Mouse (Mus musculus) heart, embryonic 11.5 days (tissue): ENCODE results near the gene Atp6ap2. TPM values are rescaled to one million over a fixed set of nuclear protein-coding genes. Genes with fewer than 3 reads are reported as not detected.
"Not testable (repeated sequence)": the region's sequence is repeated elsewhere in the genome, so short reads cannot be mapped to it uniquely, and the experiment has no call there.

Experiments used
- ATAC-seq: fragments of 200-750 bp; cut with Nextera tagmentation; replicated peaks from 2 replicates; pipeline ENCODE4 v1.8.0; 2017; ENCODE audit warnings: moderate library complexity; ENCODE audit not compliant: insufficient number of reproducible peaks, low FRiP score, low TSS enrichment
- H3K27ac ChIP-seq: fragments of 300-500 bp; sonication (generic); 2 replicates; pipeline ENCODE4 v1.5.1; 2014; ENCODE audit warnings: mild to moderate bottlenecking, low read depth, low read length
- H3K27me3 ChIP-seq: fragments of 300-500 bp; sonication (generic); 2 replicates; pipeline ENCODE4 v1.6.1; 2014; ENCODE audit warnings: mild to moderate bottlenecking, low read length, mixed read lengths; ENCODE audit not compliant: control insufficient read depth, insufficient read depth
- H3K36me3 ChIP-seq: fragments of 300-500 bp; sonication (generic); 2 replicates; pipeline ENCODE4 v1.6.1; 2014; ENCODE audit warnings: mild to moderate bottlenecking, low read length, moderate library complexity, mixed read lengths; ENCODE audit not compliant: control insufficient read depth, insufficient read depth
- H3K4me1 ChIP-seq: fragments of 300-500 bp; sonication (generic); 2 replicates; pipeline ENCODE4 v1.6.1; 2014; ENCODE audit warnings: low read length; ENCODE audit not compliant: control insufficient read depth, insufficient read depth
- H3K4me2 ChIP-seq: fragments of 300-500 bp; sonication (generic); 2 replicates; pipeline ENCODE4 v1.6.1; 2014; ENCODE audit warnings: mild to moderate bottlenecking, moderate library complexity
- H3K4me3 ChIP-seq: fragments of 300-500 bp; sonication (generic); 2 replicates; pipeline ENCODE4 v1.5.1; 2014; ENCODE audit warnings: low read depth, low read length
- H3K9ac ChIP-seq: fragments of 300-500 bp; sonication (generic); 2 replicates; pipeline ENCODE4 v1.6.1; 2014; ENCODE audit warnings: mild to moderate bottlenecking, low read depth, low read length, moderate library complexity
- H3K9me3 ChIP-seq: fragments of 300-500 bp; sonication (generic); replicated peaks from 2 replicates; pipeline ENCODE4 v1.6.1; 2016; ENCODE audit warnings: low read length; ENCODE audit not compliant: control insufficient read depth
- WGBS: fragments of 180-500 bp; shearing (Covaris S2); extraction: QIAGEN DNeasy Blood & Tissue Kit; methylation state at CpG from one replicate; pipeline ENCODE4 v1.1.7; 2014; ENCODE audit not compliant: insufficient replicate concordance; 5-methylcytosine and 5-hydroxymethylcytosine counted together
- polyA plus RNA-seq: library from polyadenylated mRNA; unstranded; fragments of >200 nt; fragmentation: Nextera tagmentation; extraction: Ambion mirVana; gene quantifications from 2 replicates; pipeline ENCODE4 v1.2.1, GENCODE M21; 2014

The Atp6ap2 gene
- polyA plus RNA-seq, 1 experiment from 2014 or later, result 55.3 TPM

DNA sequence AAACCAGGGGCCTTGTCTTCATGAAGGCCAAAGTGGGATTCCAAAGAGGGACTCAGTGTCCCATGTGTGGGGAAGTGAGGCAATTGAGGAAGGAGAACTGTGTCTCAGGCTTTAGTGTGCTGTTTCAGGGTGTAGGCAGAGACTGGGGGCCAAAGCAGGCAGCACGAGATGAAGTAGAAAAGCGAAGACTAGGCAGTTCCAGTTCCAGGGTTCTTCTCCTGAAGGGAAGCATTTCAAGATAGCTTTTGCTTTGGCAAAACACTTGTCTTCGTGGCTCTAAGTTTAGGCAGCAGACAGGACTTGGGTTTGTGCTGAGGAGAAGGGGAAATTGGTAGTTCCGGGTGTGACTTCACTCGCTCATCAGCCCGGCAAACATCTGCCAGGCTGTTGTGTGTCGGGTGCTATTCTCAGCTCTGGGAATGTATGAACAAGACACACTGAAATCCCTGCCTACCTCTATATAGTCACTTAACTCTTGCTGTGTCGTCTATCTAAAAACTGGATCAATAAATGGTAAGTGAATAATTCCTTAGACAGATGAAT lies 3.9 kb downstream of the Atp6ap2 start:
- H3K4me3 ChIP-seq, result no peak overlapping the region
- no peaks in the 10 kb centered on the region for H3K9me3 ChIP-seq
- no peak overlapping the region for H3K9ac ChIP-seq
- no peak for ATAC-seq
- H3K4me1 ChIP-seq, result no peaks in the 10 kb centered on the region
- no peak overlapping the region for H3K4me2 ChIP-seq
- no peak overlapping the region for H3K27ac ChIP-seq
- WGBS, result 83% methylated on average over 8 of the region's 8 CpGs
- H3K36me3 ChIP-seq, result no peaks in the 10 kb centered on the region
- H3K27me3 ChIP-seq, result peaks cover 3% of the 10 kb centered on the region; the same call in 1 of the 2 replicates

DNA sequence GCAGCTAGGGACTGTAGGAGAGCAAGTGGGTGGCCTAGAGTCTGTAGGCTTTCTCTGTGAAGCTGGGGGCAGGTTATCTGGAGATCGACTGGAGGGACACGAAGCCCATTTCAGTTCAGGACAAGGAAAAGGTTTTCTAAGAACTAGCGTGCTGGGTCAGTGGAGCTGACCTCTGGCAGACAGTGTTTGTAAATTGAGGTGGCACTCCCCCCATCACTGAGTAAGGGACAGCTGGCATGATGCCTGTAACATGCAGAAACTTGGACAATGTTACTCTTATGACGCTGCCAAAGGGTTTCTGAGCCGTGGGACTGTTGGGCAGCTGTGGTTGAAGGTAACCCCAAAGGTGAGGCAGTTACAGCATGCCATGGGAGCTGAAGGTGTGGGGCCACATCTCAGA lies 4.4 kb downstream of the Atp6ap2 start:
- H3K4me1 ChIP-seq, result no peaks in the 10 kb centered on the region
- H3K27me3 ChIP-seq, result peaks cover 3% of the 10 kb centered on the region; the same call in 1 of the 2 replicates
- H3K4me3 ChIP-seq, result no peak overlapping the region
- no peak for ATAC-seq
- WGBS, result 85% methylated on average over 5 of the region's 5 CpGs
- no peaks in the 10 kb centered on the region for H3K9me3 ChIP-seq
- no peak overlapping the region for H3K4me2 ChIP-seq
- H3K27ac ChIP-seq, result no peak overlapping the region
- no peak overlapping the region for H3K9ac ChIP-seq
- no peaks in the 10 kb centered on the region for H3K36me3 ChIP-seq

DNA sequence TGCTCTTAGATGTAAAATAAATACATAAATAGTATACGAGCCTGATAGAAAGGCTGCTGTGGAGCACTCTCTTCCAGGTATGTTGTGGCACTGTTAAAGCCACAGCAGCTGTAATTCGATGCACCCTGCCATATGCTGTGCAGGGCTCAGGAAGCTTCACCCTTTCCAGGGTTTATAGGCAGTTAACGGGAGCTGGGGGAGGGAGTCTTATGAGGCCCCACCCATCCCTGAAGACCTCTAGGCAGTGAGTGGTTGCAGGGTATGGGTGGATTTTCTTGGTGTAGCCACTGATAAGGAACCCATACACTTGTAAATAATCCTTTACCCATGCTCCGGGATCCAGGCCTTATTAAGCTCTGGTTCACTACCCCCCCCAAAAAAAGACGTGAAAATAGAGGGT lies 6.2 kb downstream of the Atp6ap2 start:
- H3K4me2 ChIP-seq, result no peak overlapping the region
- H3K27me3 ChIP-seq, result no peaks in the 10 kb centered on the region
- no peaks in the 10 kb centered on the region for H3K36me3 ChIP-seq
- no peaks in the 10 kb centered on the region for H3K9me3 ChIP-seq
- ATAC-seq, result no peak
- WGBS, result 70% methylated on average over 5 of the region's 5 CpGs
- H3K27ac ChIP-seq, result no peak overlapping the region
- no peaks in the 10 kb centered on the region for H3K4me1 ChIP-seq
- H3K4me3 ChIP-seq, result no peak overlapping the region
- no peak overlapping the region for H3K9ac ChIP-seq

DNA sequence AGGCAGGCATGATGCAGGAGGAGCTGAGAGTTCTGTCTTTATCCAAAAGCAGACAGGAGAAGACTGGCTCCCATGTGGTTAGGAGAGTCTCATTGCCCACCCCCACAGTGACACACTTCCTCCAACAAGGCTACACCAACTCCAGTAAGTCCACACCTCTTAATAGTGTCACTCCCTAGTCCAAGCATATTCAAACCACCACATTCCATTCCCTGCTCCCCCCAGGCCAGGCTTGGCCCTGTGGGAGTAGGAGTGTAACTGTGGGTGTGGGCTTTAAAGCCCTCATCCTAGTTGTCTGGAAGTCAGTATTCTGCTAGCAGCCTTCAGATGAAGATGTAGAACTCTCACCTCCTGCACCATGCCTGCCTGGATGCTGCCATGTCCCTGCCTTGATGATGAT lies 22.9 kb downstream of the Atp6ap2 start:
- not testable (repeated sequence) for H3K4me3 ChIP-seq, H3K27ac ChIP-seq, H3K9ac ChIP-seq, H3K9me3 ChIP-seq, H3K27me3 ChIP-seq, H3K4me2 ChIP-seq, H3K36me3 ChIP-seq, H3K4me1 ChIP-seq, ATAC-seq

DNA sequence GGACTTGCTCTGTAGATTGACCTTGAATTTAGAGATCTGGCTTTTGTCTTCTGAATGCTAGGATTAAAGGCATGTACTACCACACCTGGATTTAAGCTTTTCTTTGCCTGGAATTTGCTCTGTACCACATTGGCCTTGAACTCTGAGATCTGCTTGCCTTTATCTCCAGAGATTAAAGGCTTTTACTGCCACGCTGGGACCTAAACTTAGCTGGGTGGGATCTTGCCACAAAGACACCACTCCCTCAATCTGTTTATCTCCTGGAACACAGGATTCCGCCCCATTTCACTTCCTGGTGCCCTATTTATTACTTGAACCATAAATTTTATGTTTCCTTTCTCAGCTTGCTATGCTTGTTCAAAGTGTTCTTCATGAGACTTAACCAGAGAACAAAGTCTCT lies 23.6 kb downstream of the Atp6ap2 start:
- Histone ChIP-seq H3K27me3 (no peaks in the 10 kb centered on the region), H3K4me2 (no peak overlapping the region), H3K4me1 (no peaks in the 10 kb centered on the region), H3K4me3 (no peak overlapping the region), H3K27ac (no peak overlapping the region), H3K9ac (no peak overlapping the region), H3K9me3 (no peaks in the 10 kb centered on the region), H3K36me3 (no peaks in the 10 kb centered on the region; the same call in 1 of the 2 replicates)
- WGBS, result 53% methylated on average over 2 of the region's 2 CpGs
- no peak for ATAC-seq

DNA sequence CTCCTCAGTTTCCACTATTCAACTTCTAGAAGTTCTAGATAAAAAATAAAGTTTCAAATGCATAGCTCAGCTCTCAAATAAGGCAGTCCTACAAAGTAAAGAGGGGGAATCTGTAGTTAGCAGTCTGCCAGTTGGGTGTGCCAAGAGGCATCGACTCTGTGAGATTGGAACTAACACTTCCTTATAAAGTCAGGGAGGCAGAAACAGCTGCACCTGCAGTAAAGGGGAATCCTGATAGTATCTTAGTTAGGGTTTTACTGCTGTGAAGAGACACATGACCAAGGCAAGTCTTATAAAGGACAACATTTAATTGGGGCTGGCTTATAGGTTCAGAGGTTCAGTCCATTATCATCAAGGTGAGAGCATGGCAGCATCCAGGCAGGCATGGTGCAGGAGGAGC lies 24.8 kb downstream of the Atp6ap2 start:
- not testable (repeated sequence) for H3K4me2 ChIP-seq, H3K27ac ChIP-seq, H3K4me1 ChIP-seq, H3K4me3 ChIP-seq, ATAC-seq, H3K36me3 ChIP-seq, H3K9ac ChIP-seq, H3K27me3 ChIP-seq, H3K9me3 ChIP-seq
- 86% methylated on average over 1 of the region's 1 CpGs for WGBS

DNA sequence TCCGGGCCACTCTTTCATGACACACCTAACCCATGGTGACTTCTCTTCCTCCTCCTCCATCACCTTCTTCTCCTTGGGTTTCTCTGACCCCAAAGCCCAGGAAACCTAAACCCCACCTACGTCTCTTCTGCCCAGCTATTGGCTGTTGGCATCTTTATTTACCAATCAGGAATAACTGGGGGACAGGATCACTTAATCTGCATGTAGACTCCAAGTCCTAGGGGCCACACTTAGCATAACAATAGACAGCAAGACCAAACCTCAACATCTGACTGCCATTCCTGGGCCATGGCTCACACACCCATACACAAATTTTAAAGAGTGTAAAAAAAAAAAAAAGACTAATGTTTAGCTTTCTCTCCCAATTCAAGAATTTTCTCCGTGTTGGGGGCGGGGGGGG lies 37.5 kb downstream of the Atp6ap2 start:
- Histone ChIP-seq H3K4me2 (no peak overlapping the region), H3K36me3 (no peaks in the 10 kb centered on the region), H3K4me1 (no peaks in the 10 kb centered on the region), H3K4me3 (no peak overlapping the region), H3K27me3 (no peaks in the 10 kb centered on the region), H3K9me3 (no peaks in the 10 kb centered on the region), H3K27ac (no peak overlapping the region), H3K9ac (no peak overlapping the region)
- ATAC-seq, result no peak
- 72% methylated on average over 4 of the region's 4 CpGs for WGBS

DNA sequence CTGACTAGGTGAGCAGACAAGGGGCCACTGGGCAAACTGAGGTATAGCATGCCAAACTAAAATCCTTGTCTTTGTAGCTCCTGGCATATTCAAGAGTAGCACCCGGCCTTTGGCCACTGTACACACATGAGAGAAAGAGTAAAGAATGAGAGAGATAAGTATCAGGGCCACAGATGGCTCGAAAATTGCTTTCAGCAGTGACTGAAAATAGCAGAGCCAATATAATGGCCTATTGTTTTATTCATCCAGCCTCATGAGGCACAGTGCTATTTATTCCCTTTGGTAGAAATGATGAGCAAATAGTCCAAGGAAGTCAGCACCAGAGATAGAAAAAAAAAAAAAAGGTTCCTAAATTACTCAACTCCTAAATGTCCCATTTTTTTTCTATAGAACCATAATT lies 57.4 kb downstream of the Atp6ap2 start:
- Histone ChIP-seq H3K9ac (no peak overlapping the region), H3K36me3 (no peaks in the 10 kb centered on the region), H3K27me3 (no peaks in the 10 kb centered on the region), H3K4me1 (no peaks in the 10 kb centered on the region), H3K4me3 (no peak overlapping the region), H3K9me3 (no peaks in the 10 kb centered on the region), H3K4me2 (no peak overlapping the region), H3K27ac (no peak overlapping the region)
- ATAC-seq, result no peak
- 55% methylated on average over 2 of the region's 2 CpGs for WGBS

DNA sequence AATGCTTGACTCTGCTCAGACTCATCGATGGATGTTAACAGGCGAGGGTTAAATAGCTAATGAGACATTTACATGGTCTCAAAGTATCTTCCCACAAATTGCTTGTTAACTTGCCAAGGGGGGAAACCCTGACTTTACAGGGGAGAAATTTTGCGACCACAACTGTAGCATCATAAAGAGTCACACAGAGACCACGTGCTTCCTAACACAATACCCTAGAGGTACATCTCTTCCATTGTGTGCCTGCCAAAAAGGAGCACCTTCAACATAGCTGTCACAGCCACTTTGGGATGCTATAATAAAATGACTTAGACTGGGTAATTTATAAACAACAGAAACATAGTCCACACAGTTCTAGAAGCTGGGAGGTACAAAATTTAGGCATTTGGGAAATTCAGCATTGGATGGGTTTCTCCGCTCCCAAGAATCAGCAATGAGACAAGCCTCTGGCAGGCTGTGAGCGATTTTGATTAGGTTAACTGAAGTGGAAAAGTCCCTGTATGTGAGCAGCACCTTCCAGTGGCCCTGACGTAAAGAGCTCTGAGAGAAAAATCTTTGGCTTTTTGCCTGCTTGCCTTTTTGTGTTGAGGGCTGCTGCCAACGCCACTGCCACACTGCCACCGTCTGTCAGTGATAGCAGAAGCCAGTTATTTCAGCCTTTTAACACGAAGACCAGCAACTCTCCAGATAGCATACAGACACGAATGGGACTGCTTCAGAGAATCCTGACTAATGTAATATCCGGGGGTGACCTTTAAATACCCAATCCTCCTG lies 58.1 kb downstream of the Atp6ap2 start:
- WGBS, result 56% methylated on average over 12 of the region's 12 CpGs
- ATAC-seq, result no peak

More for the DNA sequence above, 58.1 kb downstream of the Atp6ap2 start:
- Histone ChIP-seq H3K36me3 (no peaks in the 10 kb centered on the region), H3K27ac (no peak overlapping the region), H3K27me3 (no peaks in the 10 kb centered on the region), H3K4me1 (no peaks in the 10 kb centered on the region), H3K9ac (no peak overlapping the region), H3K4me2 (no peak overlapping the region), H3K9me3 (no peaks in the 10 kb centered on the region), H3K4me3 (no peak overlapping the region)
